Mouse (Mus musculus) ES-CJ7 (cell line): ENCODE measurements at regions not wholly inside any gene's neighbourhood (a gene's known extent, or its start where the extent isn't known, plus 50 kb on each side); places are given as distances from the start of the nearest gene placed in this dataset.

Experiments used
- DNase-seq: peaks from one replicate; pipeline ENCODE4 v3.0.0; 2011; ENCODE audit warnings: low read depth, low spot score

GRCm38 (mm10) chr9:103922356-103922755, 80.0 kb upstream of the Nphp3 start:
- no peak for DNase-seq

GRCm38 (mm10) chr9:103924641-103925040, 77.7 kb upstream of the Nphp3 start:
- no peak for DNase-seq

- no peak for DNase-seq
Observed at GRCm38 (mm10) chr9:103925486-103925885, 76.9 kb upstream of the Nphp3 start.

- DNase-seq, result no peak
Observed at GRCm38 (mm10) chr9:103928744-103929527, 73.4 kb upstream of the Nphp3 start.

GRCm38 (mm10) chr9:103938070-103938469, 64.3 kb upstream of the Nphp3 start:
- no peak for DNase-seq

- no peak for DNase-seq
Observed at GRCm38 (mm10) chr9:103940010-103940409, 62.3 kb upstream of the Nphp3 start.

GRCm38 (mm10) chr9:103940506-103940905, 61.8 kb upstream of the Nphp3 start:
- no peak for DNase-seq

GRCm38 (mm10) chr9:103941176-103941900, 61.0 kb upstream of the Nphp3 start:
- DNase-seq, result peak; percentile 38

GRCm38 (mm10) chr9:103941901-103942260, 60.5 kb upstream of the Nphp3 start:
- DNase-seq, result no peak

GRCm38 (mm10) chr9:103945406-103945805, 56.9 kb upstream of the Nphp3 start:
- DNase-seq, result no peak

GRCm38 (mm10) chr9:103951799-103952198, 50.5 kb upstream of the Nphp3 start:
- no peak for DNase-seq
